Mouse (Mus musculus) stomach, embryonic 16.5 days (tissue): Measurements from ENCODE around the gene Adamtsl3. TPM values are rescaled to one million over a fixed set of nuclear protein-coding genes. Genes with fewer than 3 reads are reported as not detected.
A peak's percentile ranks its signal among the peaks of the same experiment; 100 is the strongest.

Experiments used
- ATAC-seq: fragments of 200-750 bp; cut with Nextera tagmentation; 2 replicates; pipeline ENCODE4 v1.8.0; 2017; ENCODE audit warnings: moderate number of reproducible peaks, moderate TSS enrichment; ENCODE audit not compliant: insufficient read depth, low FRiP score
- H3K27ac ChIP-seq: fragments of 300-500 bp; sonication (generic); 2 replicates; pipeline ENCODE4 v1.5.1; 2014; ENCODE audit warnings: low read length
- H3K27me3 ChIP-seq: fragments of 300-500 bp; sonication (generic); 2 replicates; pipeline ENCODE4 v1.6.1; 2014; ENCODE audit warnings: low read length, control low read depth, mixed read lengths; ENCODE audit not compliant: control insufficient read depth, insufficient read depth
- H3K36me3 ChIP-seq: fragments of 300-500 bp; sonication (generic); 2 replicates; pipeline ENCODE4 v1.6.1; 2014; ENCODE audit warnings: low read length; ENCODE audit not compliant: control insufficient read depth, insufficient read depth
- H3K4me1 ChIP-seq: fragments of 300-500 bp; sonication (generic); 2 replicates; pipeline ENCODE4 v1.6.1; 2014; ENCODE audit warnings: low read length, control low read depth, mixed read lengths; ENCODE audit not compliant: control insufficient read depth, insufficient read depth
- H3K4me2 ChIP-seq: fragments of 300-500 bp; sonication (generic); 2 replicates; pipeline ENCODE4 v1.6.1; 2014; ENCODE audit warnings: low read depth, low read length, mixed read lengths
- H3K4me3 ChIP-seq: fragments of 300-500 bp; sonication (generic); replicated peaks from 2 replicates; pipeline ENCODE4 v1.5.1; 2014; ENCODE audit warnings: mild to moderate bottlenecking, low read length
- H3K9ac ChIP-seq: fragments of 300-500 bp; sonication (generic); 2 replicates; pipeline ENCODE4 v1.6.1; 2014; ENCODE audit warnings: low read length
- H3K9me3 ChIP-seq: fragments of 300-500 bp; sonication (generic); replicated peaks from 2 replicates; pipeline ENCODE4 v1.6.1; 2016; ENCODE audit warnings: low read length, control low read depth; ENCODE audit not compliant: control insufficient read depth
- WGBS: fragments of 180-500 bp; shearing (Covaris S2); extraction: QIAGEN DNeasy Blood & Tissue Kit; methylation state at CpG from one replicate; pipeline ENCODE4 v1.1.7; 2014; 5-methylcytosine and 5-hydroxymethylcytosine counted together
- polyA plus RNA-seq: library from polyadenylated mRNA; unstranded; fragments of >200 nt; fragmentation: Nextera tagmentation; extraction: Ambion mirVana; gene quantifications from 2 replicates; pipeline ENCODE4 v1.2.1, GENCODE M21; 2015

Gene Adamtsl3
- polyA plus RNA-seq, 1 experiment from 2014 or later: 2.3 TPM

GRCm38 (mm10) chr7:82465437-82465836, 129.9 kb downstream of the Adamtsl3 start:
- Histone ChIP-seq H3K4me3 (no peak overlapping the region), H3K36me3 (no peaks in the 10 kb centered on the region), H3K4me2 (no peak overlapping the region), H3K9ac (no peak overlapping the region), H3K9me3 (no peaks in the 10 kb centered on the region), H3K4me1 (no peaks in the 10 kb centered on the region), H3K27ac (no peak overlapping the region), H3K27me3 (no peaks in the 10 kb centered on the region)
- WGBS: 64% methylated on average over 6 of the region's 6 CpGs
- no peak for ATAC-seq

DNA sequence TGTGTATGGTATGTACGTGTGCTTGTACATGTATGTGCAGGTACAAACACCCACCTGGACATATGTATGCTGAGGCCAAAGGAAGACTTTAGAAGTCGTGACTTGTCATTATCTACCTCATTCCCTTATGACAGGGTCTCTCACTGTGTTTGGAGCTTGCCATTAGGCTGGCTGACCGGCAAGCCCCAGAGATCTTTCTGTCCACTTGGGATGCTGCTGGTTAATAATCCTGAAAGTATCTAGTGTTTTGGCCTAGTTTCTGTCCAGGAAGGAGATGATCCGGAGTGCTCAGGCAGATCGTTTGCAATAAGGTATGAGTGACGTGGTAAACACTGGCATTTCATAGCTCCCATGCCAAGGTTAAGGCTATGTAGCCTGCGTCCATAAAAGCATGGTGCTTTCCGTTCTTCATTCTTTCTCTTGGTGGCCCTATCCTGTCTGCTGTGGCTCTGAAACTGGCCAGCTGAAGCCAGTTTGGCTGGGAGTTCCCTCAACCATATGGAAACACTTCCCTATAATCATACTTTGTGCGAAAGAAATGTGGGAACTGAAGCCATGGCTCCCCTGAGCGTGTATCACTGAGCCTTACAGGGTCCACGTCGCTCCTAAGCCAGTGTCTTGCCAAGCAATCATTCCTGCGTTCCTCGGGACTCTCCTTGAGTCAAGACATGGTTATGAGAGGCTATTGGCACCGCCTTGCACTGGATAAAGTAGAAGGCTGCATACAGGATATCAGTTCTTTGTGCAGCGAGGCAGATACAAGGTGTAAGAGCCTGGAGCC, 141.1 kb downstream of the Adamtsl3 start:
- no peak overlapping the region for H3K4me3 ChIP-seq
- WGBS: 82% methylated on average over 16 of the region's 16 CpGs
- no peaks in the 10 kb centered on the region for H3K4me1 ChIP-seq
- H3K4me2 ChIP-seq: no peak overlapping the region
- H3K27ac ChIP-seq: no peak overlapping the region
- no peaks in the 10 kb centered on the region for H3K36me3 ChIP-seq
- H3K9ac ChIP-seq: no peak overlapping the region
- ATAC-seq: no peak
- no peaks in the 10 kb centered on the region for H3K9me3 ChIP-seq
- no peaks in the 10 kb centered on the region for H3K27me3 ChIP-seq

DNA sequence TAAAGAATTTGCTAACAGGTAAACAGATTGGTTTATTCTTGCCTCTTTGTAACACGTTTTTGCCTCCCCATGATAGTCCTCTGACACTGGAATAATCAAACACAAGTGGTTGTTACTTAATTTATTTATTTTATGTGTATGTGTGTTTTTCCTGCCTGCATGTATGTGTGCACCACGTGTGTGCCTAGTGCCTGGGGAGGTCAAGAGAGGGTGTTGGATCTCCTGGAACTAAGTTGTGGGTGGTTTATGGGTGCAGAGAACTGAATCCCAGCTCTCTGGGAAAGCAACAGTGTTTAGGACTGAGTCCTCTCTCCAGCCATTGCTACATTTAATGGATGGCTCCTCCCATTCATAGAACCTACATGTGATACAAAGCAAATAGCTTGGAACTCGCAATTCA, 143.0 kb downstream of the Adamtsl3 start:
- ATAC-seq: no peak
- Histone ChIP-seq H3K4me2 (no peak overlapping the region), H3K27ac (no peak overlapping the region), H3K9me3 (no peaks in the 10 kb centered on the region), H3K36me3 (no peaks in the 10 kb centered on the region), H3K27me3 (no peaks in the 10 kb centered on the region), H3K9ac (no peak overlapping the region), H3K4me3 (no peak overlapping the region), H3K4me1 (no peaks in the 10 kb centered on the region)
- 64% methylated on average over 3 of the region's 3 CpGs for WGBS

- H3K27me3 ChIP-seq: no peaks in the 10 kb centered on the region
- H3K4me3 ChIP-seq: no peak overlapping the region
- H3K27ac ChIP-seq: no peak overlapping the region
- no peak overlapping the region for H3K4me2 ChIP-seq
- H3K4me1 ChIP-seq: no peaks in the 10 kb centered on the region
- no peaks in the 10 kb centered on the region for H3K36me3 ChIP-seq
- H3K9me3 ChIP-seq: no peaks in the 10 kb centered on the region
- WGBS: 71% methylated on average over 10 of the region's 10 CpGs
- peak; percentile 72; the same call in 1 of the 2 replicates for ATAC-seq
- no peak overlapping the region for H3K9ac ChIP-seq
Observed at GRCm38 (mm10) chr7:82478861-82479755, 143.6 kb downstream of the Adamtsl3 start.

DNA sequence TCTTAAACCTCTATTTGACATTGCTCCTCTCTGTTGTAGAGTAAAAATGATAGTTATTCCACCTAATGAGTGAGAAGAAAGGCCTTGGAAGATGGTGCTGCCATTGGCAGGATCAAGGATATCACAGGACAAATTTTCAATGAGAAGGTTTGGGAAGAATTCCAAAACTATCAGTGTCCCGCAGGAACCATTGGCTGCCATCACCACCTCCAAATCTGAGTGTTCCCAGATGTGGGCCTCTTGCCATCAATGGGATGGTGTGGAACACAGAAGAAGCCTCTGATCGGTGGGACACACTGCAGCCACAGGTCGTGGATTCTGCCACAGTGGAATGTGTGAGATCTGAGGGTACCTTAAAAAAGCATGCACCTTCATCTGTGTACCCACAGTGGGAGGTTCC, 147.9 kb downstream of the Adamtsl3 start:
- WGBS: 76% methylated on average over 3 of the region's 3 CpGs
- Histone ChIP-seq H3K9ac (no peak overlapping the region), H3K9me3 (no peaks in the 10 kb centered on the region), H3K4me1 (no peaks in the 10 kb centered on the region), H3K4me3 (no peak overlapping the region), H3K27me3 (no peaks in the 10 kb centered on the region), H3K36me3 (no peaks in the 10 kb centered on the region), H3K4me2 (no peak overlapping the region), H3K27ac (no peak overlapping the region)
- no peak for ATAC-seq

- ATAC-seq: peak; percentile 84; the same call in 1 of the 2 replicates
- Histone ChIP-seq H3K36me3 (no peaks in the 10 kb centered on the region), H3K9ac (no peak overlapping the region), H3K9me3 (no peaks in the 10 kb centered on the region), H3K4me1 (no peaks in the 10 kb centered on the region), H3K27ac (no peak overlapping the region), H3K27me3 (no peaks in the 10 kb centered on the region), H3K4me2 (no peak overlapping the region), H3K4me3 (no peak overlapping the region)
- WGBS: 40% methylated on average over 5 of the region's 5 CpGs
Observed at GRCm38 (mm10) chr7:82484834-82485233, 149.3 kb downstream of the Adamtsl3 start.

DNA sequence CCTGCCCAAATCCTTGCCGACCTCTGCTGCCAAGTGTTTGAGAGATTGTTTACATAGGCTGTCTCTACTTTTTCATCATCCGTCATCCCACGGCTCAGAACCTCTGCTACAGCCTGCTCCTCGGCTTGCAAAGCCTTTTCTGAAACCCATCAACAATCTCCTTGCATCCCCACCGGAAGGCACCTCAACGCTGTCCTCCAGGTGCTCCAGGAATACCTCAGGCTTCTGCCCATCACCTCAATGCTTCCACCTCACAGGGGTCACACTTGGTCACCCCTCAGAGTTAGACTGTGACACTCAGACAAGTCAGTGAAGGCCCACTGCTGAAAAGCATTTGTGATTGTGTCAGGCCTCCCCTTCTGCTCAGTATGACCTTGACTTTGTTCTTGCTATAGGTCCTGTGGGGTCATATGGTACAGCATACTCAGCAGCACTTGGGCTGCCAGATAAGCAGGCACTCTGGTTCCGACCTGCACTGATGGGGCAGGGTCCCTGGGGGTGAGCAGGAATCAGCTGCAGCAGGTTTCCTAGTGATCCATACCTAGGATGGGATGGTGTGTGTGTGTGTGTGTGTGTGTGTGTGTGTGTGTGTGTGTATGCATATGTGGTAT, 150.0 kb downstream of the Adamtsl3 start:
- Histone ChIP-seq H3K4me2 (no peak overlapping the region), H3K36me3 (no peaks in the 10 kb centered on the region), H3K27me3 (no peaks in the 10 kb centered on the region), H3K9me3 (no peaks in the 10 kb centered on the region), H3K27ac (no peak overlapping the region), H3K4me3 (no peak overlapping the region), H3K9ac (no peak overlapping the region), H3K4me1 (no peaks in the 10 kb centered on the region)
- ATAC-seq: no peak; the same call in 1 of the 2 replicates
- 21% methylated on average over 7 of the region's 7 CpGs for WGBS

GRCm38 (mm10) chr7:82491018-82491417, 155.5 kb downstream of the Adamtsl3 start:
- no peak overlapping the region for H3K27ac ChIP-seq
- no peaks in the 10 kb centered on the region for H3K27me3 ChIP-seq
- ATAC-seq: no peak
- no peaks in the 10 kb centered on the region for H3K4me1 ChIP-seq
- H3K9me3 ChIP-seq: no peaks in the 10 kb centered on the region
- no peaks in the 10 kb centered on the region for H3K36me3 ChIP-seq
- no peak overlapping the region for H3K4me3 ChIP-seq
- H3K9ac ChIP-seq: no peak overlapping the region
- 65% methylated on average over 1 of the region's 1 CpGs for WGBS
- H3K4me2 ChIP-seq: no peak overlapping the region

DNA sequence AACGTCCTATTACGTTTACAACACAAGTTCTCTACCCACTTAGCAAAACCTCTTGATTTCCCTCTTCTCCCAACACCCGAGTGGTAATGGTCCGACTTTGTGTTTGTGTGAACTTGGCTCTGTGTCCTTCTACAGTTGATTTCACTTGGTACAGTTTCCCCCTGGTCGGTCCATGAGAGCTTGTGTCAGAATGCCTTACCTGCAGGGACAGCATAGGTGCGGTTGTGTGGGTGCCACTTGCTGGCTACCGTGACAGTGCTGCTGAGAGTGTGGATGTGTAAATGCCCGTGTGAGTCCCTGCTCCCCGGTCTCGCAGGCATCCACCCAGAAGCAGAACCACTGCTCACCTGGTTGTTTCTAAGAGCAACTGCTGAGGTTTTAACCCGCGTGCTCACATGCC, 157.4 kb downstream of the Adamtsl3 start:
- Histone ChIP-seq H3K4me3 (no peak overlapping the region), H3K27ac (no peak overlapping the region), H3K4me2 (no peak overlapping the region), H3K9me3 (no peaks in the 10 kb centered on the region), H3K4me1 (no peaks in the 10 kb centered on the region), H3K36me3 (no peaks in the 10 kb centered on the region), H3K27me3 (no peaks in the 10 kb centered on the region), H3K9ac (no peak overlapping the region)
- ATAC-seq: no peak
- 89% methylated on average over 12 of the region's 12 CpGs for WGBS
